Mouse (Mus musculus): ENCODE measurements at regions not wholly inside any gene's neighbourhood (a gene's known extent, or its start where the extent isn't known, plus 50 kb on each side); places are given as distances from the start of the nearest gene placed in this dataset.

DNA sequence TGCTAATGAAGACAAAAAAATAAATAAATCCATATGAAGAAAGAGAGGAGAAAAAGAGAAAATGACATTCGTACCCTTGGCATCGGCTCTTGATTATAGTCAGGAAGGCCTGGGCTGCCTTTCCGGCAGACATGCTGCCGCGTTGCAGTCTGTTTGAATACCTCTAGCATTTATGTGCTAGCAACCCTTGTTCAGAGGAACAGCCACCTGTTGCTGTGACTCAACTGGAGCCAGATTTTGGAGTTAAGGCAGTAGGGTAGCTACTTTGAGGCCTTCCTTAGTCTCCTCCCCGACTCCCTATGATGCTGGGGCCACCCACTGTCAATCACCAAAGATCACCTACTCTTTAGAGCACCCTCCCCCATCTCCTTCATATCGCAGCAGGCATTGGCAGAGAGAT is 148.5 kb upstream of the Cops8 start:
- no peak for DNase-seq (ENCODE audit: low spot score in 2 of 2)

DNA sequence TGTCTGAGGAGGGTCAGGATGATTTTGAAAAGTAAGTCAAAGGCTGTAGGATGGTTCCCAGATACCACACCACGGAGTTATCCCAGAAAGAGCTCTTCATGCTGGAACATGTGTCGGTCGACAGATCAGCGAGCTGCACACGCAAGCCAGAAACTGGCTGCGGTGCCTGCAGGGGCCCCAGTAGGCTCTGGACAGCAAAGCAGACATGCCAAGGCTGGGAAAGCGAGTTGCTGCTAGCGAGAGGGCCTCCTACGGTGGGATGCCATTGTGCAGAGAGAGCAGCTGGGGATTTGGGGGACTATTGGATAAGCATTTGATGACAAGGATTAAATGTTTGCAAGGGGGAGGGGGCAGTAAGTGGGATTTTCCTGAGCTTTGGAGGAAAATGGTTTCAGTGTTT is 145.4 kb upstream of the Cops8 start:
- DNase-seq (ENCODE audit: low spot score in 2 of 2), result no peak

DNA sequence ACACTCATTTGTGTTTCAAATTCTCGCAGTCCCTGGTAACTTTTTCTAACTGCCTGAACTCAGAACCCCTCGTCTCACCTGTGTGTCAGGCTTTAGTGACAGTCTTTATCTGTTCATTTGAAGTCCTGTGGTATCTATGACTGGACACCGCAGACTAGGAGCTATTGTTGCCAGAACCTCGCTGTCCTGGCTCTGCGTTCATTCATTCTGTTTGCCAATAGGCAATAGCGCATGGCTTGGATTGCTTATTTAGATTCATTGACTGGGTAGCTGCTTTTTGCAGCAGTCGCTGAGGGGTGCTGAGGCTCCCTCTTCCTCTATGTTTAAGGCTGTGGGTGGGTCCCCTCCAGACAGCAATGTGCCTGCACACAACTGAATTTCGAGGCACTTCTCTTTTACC is 144.6 kb upstream of the Cops8 start:
- DNase-seq (ENCODE audit: low spot score in 2 of 2), result no peak

DNA sequence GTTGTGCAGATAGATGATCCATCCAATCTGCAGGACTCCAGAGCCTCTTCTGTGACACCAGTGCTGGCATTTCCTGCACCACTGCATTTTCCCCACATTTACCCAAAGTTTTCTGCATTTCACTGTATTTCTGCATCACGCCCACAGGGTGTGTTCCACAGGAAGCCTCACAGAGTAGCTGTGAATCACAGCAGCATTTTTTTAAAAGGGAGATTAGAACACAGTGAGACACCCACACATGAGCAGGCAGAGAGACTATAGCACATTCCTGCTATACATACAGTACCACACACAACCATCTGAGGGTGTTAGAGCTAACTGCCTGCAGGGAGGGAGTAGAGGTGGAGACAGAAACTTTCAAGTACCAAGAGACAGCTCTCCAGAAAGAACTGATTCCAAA is 141.1 kb upstream of the Cops8 start:
- DNase-seq (ENCODE audit: low spot score in 2 of 2), result no peak

DNA sequence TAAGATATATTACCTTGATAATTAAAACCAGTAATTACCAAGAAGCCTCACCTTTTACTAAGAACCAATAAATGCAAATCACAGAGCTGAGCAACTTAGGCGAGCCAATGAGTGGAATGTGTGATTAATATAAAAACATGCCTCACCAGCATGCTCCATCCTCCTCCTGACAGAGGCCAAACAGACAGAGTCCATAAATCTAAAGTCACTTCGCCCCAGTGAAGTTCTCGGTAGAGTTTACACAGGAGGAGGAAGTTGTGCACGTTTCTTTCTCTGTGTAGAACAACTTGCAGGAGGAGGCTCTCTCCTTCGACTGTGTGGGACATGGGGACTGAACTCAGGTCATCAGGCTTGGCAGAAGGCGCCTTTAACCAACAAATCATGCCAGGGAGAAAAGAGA is 139.5 kb upstream of the Cops8 start:
- no peak for DNase-seq (ENCODE audit: low spot score in 2 of 2)

DNA sequence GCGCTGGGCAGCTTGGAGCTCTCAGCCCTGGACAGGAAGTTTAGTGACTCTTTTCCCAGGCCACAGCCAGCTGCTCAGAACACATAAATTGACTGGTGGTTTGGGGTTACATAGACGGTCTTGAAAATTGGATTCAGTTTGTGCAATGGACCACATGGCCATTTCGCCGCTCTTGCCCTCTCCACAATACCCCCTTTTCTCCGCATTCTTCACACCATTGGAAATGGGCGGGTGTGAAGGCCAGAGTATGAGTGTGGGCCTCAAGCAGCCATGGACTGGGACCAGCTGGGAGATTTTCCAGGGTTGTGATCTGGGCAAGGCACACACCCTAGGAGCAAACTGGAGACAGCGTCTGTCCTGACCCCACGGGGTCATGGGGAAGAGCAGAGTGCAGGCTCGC is 135.1 kb upstream of the Cops8 start:
- peak in 1 of 2 experiments; percentile 11 for DNase-seq (ENCODE audit: low spot score in 2 of 2)

DNA sequence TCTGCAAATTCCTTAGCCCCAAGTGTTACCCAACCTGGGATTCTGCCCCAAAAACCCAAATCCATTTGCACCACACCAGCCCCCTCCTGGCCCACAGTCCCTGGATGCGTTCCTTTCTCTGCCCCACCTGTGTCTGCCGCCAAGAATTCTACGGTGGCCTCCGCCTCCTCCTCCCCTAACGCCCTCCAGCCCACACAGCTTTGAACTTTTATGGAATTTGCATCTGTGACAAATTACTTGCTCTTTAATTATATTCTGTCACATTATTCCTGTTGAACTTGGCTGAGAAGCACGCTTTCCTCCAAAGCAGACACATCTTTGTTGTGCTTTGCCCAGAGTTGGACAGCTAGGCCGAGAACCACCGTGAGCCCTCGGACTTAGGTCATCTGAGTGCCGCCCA is 131.8 kb upstream of the Cops8 start:
- DNase-seq (ENCODE audit: low spot score in 2 of 2), result no peak

DNA sequence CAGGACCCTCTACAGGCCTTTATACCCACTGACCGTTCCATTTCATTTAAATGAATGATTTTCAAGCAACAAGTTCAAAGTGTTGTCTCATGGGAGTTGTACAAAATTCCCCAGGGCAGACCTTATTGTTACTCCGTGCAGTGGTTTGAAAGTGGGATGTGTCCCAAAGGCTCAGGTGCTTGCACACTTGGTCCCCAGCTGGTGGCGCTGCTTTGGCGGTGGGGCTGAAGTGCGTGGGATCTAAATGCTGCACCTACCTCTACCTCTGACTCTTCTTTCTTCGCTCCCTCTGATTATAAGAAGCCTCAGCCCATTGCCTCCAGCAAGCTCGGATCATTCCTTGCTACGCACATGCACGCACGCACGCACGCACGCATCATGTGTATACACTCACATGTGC is 131.0 kb upstream of the Cops8 start:
- DNase-seq (ENCODE audit: low spot score in 2 of 2), result no peak

DNA sequence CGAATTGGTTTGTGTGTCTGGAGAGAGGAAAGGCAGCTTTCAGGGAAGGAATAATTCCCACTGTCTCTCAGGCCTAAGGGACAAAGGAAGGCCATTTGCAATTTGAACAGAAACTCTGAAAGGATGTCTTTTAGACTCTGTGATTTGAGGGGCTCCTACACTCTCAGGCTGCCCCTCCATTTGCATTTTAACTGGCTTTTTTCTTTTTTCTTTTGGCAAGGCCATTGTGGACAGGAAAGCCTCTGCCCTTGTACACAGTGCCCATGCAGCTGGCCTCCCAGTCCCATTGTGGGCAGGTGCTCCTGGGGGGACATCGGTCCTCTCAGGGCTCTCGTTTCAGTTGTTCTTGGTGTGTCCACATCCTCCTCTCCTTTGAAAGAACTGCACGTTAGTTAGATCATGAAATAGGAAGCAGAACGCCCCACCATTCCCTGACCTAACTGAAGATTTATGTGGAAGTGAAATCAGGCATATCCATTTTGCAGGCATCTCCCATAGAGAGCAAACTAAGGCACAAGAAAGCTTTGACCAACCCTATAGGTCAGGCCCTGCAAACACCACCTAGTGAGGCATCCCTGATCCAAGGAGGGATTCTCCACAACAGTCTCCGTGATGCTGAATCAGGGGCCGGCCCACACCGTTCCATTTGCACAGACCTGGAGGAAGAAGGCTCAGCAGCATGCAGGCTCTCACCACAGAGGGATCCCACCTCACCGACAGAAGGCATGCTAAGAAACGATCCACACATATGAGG is 127.5 kb upstream of the Cops8 start:
- no peak for DNase-seq (ENCODE audit: low spot score in 2 of 2)

DNA sequence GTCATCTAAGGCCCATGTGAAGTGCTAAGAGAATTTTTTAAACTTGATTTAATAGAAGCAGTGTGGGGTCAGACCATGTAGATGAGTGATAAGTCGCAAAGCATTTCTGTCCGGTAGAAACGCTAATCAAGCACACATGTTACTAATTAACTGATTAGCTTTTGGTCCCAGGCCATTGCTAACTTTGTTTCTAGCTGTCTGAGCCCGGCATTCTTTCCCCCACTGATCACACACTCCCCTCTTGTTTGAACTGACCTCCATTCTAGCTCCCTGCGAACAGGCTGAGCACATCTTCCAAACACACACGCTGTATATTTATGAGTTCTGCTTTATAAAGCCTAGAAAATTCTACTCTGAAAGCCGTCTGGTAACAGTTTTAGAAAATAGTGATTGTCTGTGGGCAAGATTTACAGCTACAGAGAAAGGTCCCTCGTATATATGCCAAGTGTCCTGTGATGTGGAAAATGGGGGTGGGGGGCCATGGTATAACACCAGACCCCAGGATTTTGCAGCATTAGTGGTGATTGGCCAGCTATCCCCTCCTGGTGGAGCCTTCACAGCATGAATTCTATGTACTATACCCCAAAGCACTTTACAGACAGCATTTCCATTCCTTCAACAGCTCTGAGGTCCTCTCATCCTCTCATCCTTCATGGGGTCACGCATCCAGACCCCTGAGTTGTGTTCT is 126.1 kb upstream of the Cops8 start:
- DNase-seq (ENCODE audit: low spot score in 2 of 2), result no peak

DNA sequence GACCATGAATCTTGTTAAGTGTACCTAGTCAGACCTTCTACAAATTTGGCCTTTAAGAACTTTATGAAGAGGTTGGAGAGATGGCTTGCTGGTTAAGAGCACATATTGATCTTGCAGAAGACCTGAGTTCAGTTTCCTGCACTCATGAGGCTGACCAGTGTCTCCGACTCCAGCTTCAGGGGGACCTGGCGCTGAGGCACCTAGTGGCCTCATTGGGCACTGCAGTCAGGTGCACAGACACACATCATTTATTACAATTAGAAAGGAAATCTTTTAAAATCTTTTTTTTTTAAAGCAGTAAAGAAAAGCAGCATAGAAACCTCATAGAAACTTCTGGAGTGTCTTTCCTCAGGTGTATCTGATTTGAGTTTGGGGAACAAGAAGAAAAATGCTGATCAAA is 123.9 kb upstream of the Cops8 start:
- no peak for DNase-seq (ENCODE audit: low spot score in 2 of 2)

DNA sequence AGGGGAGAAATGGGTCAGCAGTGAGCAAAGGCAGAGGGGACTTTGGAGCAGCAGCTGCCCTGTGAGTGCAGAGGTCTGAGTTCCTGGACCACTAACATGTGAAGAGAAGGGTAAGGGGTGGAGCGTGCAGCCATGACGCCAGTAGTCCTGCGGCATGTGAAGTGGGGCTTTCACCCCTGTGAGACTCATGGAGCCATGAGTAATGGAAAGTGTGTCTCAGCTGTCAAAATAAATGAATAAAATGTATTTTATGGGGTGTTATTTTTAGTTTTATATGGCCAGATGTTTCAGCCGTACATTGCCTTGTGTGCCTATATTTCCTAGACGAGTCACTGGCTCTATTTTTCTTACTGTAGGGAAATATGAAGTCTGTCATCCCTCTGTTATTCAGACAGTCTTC is 121.5 kb upstream of the Cops8 start:
- no peak for DNase-seq (ENCODE audit: low spot score in 2 of 2)

DNA sequence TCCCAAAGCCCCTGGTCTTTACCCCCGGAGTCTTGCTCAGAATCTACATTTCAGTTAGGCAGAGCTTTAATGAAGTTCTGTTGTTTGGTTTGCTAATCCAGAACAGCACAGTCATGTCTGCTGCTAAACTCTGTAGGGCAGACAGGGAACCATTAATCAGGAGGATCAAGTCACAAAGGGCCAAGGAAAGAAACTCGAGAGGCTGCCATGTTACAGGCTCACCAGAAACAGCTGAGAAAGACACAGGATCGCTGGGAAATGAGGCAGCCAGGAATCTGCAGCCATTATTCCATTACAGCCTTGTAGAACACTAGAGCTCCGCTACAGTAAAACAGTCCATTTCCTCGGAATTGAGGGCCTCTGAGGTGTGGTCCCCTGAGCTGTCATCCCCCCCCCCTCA is 121.1 kb upstream of the Cops8 start:
- no peak for DNase-seq (ENCODE audit: low spot score in 2 of 2)

DNA sequence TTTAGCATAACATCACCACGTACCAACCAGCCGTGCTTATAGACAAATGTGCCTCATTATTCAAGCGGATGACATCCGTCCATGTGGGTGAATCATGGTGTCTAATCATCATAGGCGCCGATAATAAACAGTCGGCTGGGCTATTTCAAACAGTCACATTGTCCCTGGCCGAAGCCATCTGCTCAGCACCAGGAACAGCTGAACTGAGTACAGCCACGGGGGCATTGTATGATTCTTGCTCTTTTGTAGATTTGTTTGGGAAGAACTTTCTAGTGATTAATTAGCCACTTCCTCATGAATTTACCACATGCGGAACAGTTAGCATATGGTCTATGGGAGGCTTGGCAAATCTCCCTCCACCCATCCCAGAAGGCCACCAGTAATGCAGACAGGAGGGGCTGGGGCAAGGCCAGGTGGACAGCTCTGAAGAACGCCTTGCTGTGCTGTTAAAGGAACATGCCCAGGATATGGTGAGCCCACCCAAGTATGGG is 116.4 kb upstream of the Cops8 start:
- no peak for DNase-seq (ENCODE audit: low spot score in 2 of 2)

DNA sequence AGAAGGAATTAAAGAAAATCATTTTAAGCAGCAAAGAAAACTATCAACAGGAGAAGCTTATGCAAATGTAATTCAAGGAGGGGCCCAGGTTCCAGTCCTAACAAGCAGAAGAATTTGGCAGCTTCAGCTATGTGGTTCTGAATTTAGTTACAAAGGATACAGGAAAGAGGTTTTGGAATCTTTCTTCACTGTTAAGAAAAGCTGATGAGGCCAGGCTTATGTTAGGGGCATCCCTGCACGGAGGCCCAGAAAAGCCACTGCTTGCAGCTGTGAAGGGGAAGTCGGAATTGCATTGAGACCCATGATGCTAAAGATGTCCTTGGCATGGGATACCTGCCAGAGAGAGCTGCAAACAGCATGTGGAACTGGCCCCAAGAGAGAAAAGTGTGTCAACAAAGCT is 114.9 kb upstream of the Cops8 start:
- DNase-seq (ENCODE audit: low spot score in 2 of 2), result no peak

DNA sequence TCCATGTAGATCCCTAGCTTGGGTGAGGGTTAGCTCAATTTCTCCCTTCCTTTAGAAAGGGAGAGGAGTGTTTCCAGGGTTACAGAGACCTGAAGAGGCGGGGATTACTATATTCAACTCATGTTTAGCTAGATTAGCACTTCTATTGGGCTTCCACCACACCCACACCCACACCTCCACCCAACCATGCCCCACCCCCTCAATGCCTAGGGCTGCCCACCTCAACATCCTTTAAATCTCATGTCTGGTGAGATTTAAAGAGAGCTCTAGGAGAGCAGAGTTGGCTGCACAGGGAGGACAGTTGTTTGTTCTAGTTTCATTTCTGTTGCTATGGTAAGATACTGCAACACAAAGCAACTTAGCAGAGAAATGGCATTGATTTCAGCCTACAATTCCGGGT is 113.8 kb upstream of the Cops8 start:
- DNase-seq (ENCODE audit: low spot score in 2 of 2), result no peak

DNA sequence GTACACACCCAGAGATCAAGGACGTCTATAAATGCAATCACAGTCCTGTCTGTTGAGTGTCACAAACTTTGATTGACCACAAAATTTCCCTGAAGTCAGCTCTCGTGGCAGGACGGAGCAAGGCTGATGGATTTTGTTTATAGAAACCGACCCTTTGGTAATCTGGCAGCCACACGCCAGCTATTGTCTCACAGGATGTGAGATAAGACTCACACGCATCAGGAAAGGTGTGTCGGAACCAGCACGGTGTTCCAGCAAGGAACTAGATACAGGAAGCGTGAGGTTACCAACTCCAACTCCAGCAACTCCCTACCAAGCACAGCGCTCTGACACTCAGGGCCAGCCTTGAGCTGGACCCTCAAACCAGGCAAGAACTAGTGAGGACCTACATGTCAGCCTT is 112.4 kb upstream of the Cops8 start:
- no peak for DNase-seq (ENCODE audit: low spot score in 2 of 2)

DNA sequence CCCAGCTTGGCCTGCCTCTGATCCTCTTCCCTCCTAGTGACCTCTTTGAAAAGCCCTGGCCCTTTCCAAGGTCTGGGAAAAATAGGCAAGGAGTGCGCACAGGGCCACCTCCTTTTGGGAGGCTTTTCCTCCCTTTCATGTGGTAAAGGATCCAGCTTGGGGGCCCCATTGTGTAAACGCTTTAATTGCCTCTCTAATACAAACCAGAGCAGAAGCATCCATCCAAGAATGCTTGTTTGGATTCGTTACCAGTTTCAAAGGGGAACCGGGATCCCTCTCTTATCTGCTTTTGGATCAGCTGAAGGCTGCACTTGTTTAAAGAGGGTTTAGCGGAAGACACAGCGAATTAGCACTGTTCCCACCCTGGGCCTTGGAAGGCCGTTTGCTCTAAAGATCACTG is 109.3 kb upstream of the Cops8 start:
- DNase-seq (ENCODE audit: low spot score in 2 of 2), result peak in 1 of 2 experiments; percentile 17

DNA sequence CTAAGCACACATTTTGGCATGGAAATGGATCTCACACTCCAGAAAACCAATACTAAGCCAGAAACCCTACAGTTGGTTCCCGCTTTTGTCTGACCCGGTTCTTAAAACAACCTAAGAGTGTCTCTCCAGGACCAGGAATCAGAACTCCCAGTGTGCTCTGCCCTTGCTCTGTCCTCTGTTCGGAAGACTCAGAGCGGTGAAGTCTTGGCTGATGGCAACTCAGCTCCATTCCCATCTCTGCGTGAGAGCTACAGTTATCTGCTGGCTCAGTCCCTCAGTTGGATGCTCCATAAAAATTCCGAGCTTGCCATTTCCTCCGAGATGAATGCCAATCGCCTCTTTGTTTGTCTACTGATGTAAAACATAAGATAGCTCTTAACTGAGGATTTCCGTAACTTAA is 107.6 kb upstream of the Cops8 start:
- no peak for DNase-seq (ENCODE audit: low spot score in 2 of 2)

DNA sequence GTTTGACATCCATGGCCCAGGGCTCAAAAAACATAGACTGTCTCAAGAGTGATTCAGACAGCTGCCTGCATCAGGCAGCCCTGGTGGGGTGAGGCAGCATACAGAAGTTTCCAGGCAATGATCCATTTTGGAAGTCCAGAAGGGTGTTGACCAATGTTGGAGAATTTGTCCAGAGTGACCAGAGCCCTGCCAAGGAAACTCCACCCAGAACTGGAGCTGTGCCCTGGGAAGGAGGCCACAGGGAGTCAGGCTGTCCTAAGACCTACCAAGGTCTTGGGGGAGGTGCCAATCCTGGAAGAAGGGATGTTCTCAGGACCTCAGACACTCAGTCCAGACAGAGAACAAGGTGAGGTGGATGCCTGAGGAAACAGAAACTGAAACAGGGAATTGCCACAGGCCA is 105.2 kb upstream of the Cops8 start:
- peak; percentile 67 to 87 for DNase-seq (ENCODE audit: low spot score in 2 of 2)

DNA sequence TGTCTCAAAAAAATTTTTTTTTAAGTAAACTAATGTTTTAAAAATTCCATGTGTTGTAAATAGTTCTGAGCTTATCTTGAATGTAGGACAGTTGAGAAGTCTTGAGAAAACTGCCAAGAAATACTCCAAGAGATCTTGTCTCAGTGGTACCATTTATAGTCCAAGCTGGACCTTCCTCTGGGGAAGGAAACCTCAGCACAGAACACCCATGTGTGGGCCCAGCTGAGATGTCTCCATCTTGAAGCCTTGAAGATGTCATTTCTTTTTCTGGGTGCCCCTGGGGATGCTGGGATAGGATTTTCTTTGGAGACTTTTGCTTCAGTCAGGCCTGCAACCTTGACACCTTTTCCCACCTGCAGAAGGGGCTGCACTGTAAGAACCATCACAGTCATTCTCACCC is 101.4 kb upstream of the Cops8 start:
- no peak for DNase-seq (ENCODE audit: low spot score in 2 of 2)

DNA sequence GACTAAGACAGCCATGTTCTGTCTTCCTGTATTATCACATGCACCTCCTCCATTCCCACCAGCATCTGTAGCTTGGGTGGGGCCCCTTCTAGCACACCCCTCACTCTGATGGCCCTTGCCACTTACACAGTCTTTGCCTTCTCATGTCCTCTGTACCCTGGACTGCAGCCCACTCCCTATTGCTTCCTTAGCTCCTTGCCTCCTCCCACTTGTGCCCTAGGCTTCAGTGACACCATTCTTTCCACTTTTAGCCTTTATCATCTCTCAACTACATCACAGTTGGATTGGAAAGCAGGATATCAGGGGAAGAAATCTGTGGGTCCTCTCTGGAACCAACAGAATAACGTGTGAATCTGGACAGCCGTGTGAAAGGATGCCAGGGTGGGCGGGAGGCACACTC is 100.4 kb upstream of the Cops8 start:
- no peak for DNase-seq (ENCODE audit: low spot score in 2 of 2)

DNA sequence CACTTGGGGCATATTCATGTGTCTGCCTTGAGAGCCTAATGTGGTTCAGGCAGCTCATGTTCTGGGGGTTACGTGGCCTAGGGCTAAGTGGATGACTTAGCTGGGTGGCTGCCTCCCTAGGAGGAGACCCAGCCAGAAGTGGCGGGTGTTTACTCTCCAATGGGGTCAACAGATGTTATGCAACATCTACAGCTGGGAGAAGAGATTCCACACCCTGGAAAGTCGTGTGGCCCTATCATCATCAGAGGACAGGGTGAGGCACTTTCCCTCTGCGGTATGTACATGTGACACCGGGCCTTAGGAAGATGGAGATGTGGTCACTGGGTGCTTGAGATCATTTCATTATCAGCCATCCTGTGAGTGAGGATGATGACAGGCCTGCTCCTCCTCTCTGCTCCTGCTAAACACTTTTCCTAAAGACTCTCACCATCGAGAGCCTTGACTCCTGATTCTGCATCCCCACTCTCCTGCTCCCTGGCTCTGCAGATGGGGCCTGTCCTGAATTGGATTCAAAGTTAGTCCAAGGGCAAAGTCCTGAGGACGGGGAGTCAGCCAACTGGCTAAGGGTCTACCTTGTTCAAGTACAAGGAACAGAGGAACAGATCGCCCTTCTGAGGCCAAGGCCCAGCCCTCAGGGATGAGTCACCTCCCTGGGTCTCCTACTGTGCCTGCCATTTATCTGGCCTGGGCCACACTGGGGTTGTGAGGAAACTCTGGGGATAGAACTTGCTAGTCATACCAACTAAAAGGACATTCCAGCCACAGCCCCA is 99.8 kb upstream of the Cops8 start:
- peak in 1 of 2 experiments; percentile 30 for DNase-seq (ENCODE audit: low spot score in 2 of 2)

All from urinary bladder, postnatal 36 days (tissue).